Mouse (Mus musculus) embryonic facial prominence, embryonic 10.5 days (tissue): ENCODE measurements at regions not wholly inside any gene's neighbourhood (a gene's known extent, or its start where the extent isn't known, plus 50 kb on each side); places are given as distances from the start of the nearest gene placed in this dataset.

ENCODE experiments used
- DNase-seq: peaks from one replicate; pipeline ENCODE4 v3.0.0-alpha.2; 2017; ENCODE audit warnings: low spot score
- H3K27ac ChIP-seq: fragments of 300-500 bp; sonication (generic); replicated peaks from 2 replicates; pipeline ENCODE4 v1.5.1; 2016; ENCODE audit warnings: mild to moderate bottlenecking
- H3K27me3 ChIP-seq: fragments of 300-500 bp; sonication (generic); replicated peaks from 2 replicates; pipeline ENCODE4 v1.6.1; 2016; ENCODE audit warnings: low read depth, mild to moderate bottlenecking; ENCODE audit not compliant: poor library complexity, severe bottlenecking
- H3K36me3 ChIP-seq: fragments of 300-500 bp; sonication (generic); replicated peaks from 2 replicates; pipeline ENCODE4 v1.6.1; 2016; ENCODE audit warnings: mild to moderate bottlenecking, moderate library complexity
- H3K4me1 ChIP-seq: fragments of 300-500 bp; sonication (generic); 2 replicates; pipeline ENCODE4 v1.6.1; 2016
- H3K4me3 ChIP-seq: fragments of 300-500 bp; sonication (generic); 2 replicates; pipeline ENCODE4 v1.5.1; 2016; ENCODE audit warnings: mild to moderate bottlenecking, moderate library complexity
- H3K9me3 ChIP-seq: fragments of 300-500 bp; sonication (generic); 2 replicates; pipeline ENCODE4 v1.6.1; 2016; ENCODE audit warnings: mild to moderate bottlenecking
- WGBS: fragments of 180-500 bp; shearing (Covaris S2); methylation state at CpG from one replicate; pipeline ENCODE4 v1.1.7; 2016; 5-methylcytosine and 5-hydroxymethylcytosine counted together

GRCm38 (mm10) chr8:44708659-44709170, 226.5 kb upstream of the Fat1 start:
- DNase-seq: no peak
- H3K4me3 ChIP-seq: no peak overlapping the region
- WGBS: 82% methylated on average over 7 of the region's 7 CpGs
- H3K9me3 ChIP-seq: no peaks in the 10 kb centered on the region
- H3K36me3 ChIP-seq: no peaks in the 10 kb centered on the region
- no peaks in the 10 kb centered on the region for H3K27me3 ChIP-seq
- H3K4me1 ChIP-seq: peaks cover 4% of the 10 kb centered on the region; the same call in 1 of the 2 replicates
- H3K27ac ChIP-seq: no peak overlapping the region

GRCm38 (mm10) chr8:44709171-44709940, 225.9 kb upstream of the Fat1 start:
- no peak for DNase-seq
- H3K27ac ChIP-seq: no peak overlapping the region
- H3K27me3 ChIP-seq: no peaks in the 10 kb centered on the region
- peaks cover 4% of the 10 kb centered on the region; the same call in 1 of the 2 replicates for H3K4me1 ChIP-seq
- H3K9me3 ChIP-seq: no peaks in the 10 kb centered on the region
- no peak overlapping the region for H3K4me3 ChIP-seq
- H3K36me3 ChIP-seq: no peaks in the 10 kb centered on the region
- WGBS: 69% methylated on average over 6 of the region's 6 CpGs

GRCm38 (mm10) chr8:44734577-44734976, 200.7 kb upstream of the Fat1 start:
- H3K36me3 ChIP-seq: no peaks in the 10 kb centered on the region
- DNase-seq: no peak
- 79% methylated on average over 10 of the region's 10 CpGs for WGBS
- H3K27ac ChIP-seq: no peak overlapping the region
- H3K27me3 ChIP-seq: no peaks in the 10 kb centered on the region
- H3K4me3 ChIP-seq: no peak overlapping the region
- no peaks in the 10 kb centered on the region for H3K9me3 ChIP-seq
- no peaks in the 10 kb centered on the region for H3K4me1 ChIP-seq

- no peak for DNase-seq
- H3K27me3 ChIP-seq: no peaks in the 10 kb centered on the region
- no peaks in the 10 kb centered on the region for H3K4me1 ChIP-seq
- no peak overlapping the region for H3K4me3 ChIP-seq
- no peaks in the 10 kb centered on the region for H3K9me3 ChIP-seq
- H3K36me3 ChIP-seq: no peaks in the 10 kb centered on the region
- H3K27ac ChIP-seq: no peak overlapping the region
- 91% methylated on average over 5 of the region's 5 CpGs for WGBS
Measured at GRCm38 (mm10) chr8:44735801-44736200, 199.4 kb upstream of the Fat1 start.

GRCm38 (mm10) chr8:44743353-44743752, 191.9 kb upstream of the Fat1 start:
- 84% methylated on average over 2 of the region's 2 CpGs for WGBS
- H3K4me1 ChIP-seq: no peaks in the 10 kb centered on the region
- H3K9me3 ChIP-seq: no peaks in the 10 kb centered on the region
- H3K4me3 ChIP-seq: no peak overlapping the region
- H3K27ac ChIP-seq: no peak overlapping the region
- no peaks in the 10 kb centered on the region for H3K36me3 ChIP-seq
- H3K27me3 ChIP-seq: no peaks in the 10 kb centered on the region
- DNase-seq: no peak

- H3K27ac ChIP-seq: no peak overlapping the region
- 81% methylated on average over 12 of the region's 12 CpGs for WGBS
- no peak for DNase-seq
Measured at GRCm38 (mm10) chr8:44744991-44745658, 190.1 kb upstream of the Fat1 start.

GRCm38 (mm10) chr8:44758727-44759126, 176.5 kb upstream of the Fat1 start:
- no peak for DNase-seq
- Histone ChIP-seq H3K27ac (no peak overlapping the region), H3K9me3 (no peaks in the 10 kb centered on the region), H3K4me3 (no peak overlapping the region), H3K36me3 (no peaks in the 10 kb centered on the region), H3K4me1 (no peaks in the 10 kb centered on the region), H3K27me3 (no peaks in the 10 kb centered on the region)
- WGBS: 73% methylated on average over 6 of the region's 6 CpGs

More at GRCm38 (mm10) chr8:44744991-44745658, 190.1 kb upstream of the Fat1 start:
- Histone ChIP-seq H3K36me3 (no peaks in the 10 kb centered on the region), H3K9me3 (no peaks in the 10 kb centered on the region), H3K4me1 (no peaks in the 10 kb centered on the region), H3K4me3 (no peak overlapping the region), H3K27me3 (no peaks in the 10 kb centered on the region)

GRCm38 (mm10) chr8:44762731-44763130, 172.5 kb upstream of the Fat1 start:
- Histone ChIP-seq H3K36me3 (no peaks in the 10 kb centered on the region), H3K4me1 (no peaks in the 10 kb centered on the region), H3K4me3 (no peak overlapping the region), H3K9me3 (no peaks in the 10 kb centered on the region), H3K27ac (no peak overlapping the region), H3K27me3 (no peaks in the 10 kb centered on the region)
- WGBS: 92% methylated on average over 10 of the region's 10 CpGs
- no peak for DNase-seq

GRCm38 (mm10) chr8:44765194-44765593, 170.1 kb upstream of the Fat1 start:
- H3K27me3 ChIP-seq: no peaks in the 10 kb centered on the region
- no peaks in the 10 kb centered on the region for H3K36me3 ChIP-seq
- H3K4me1 ChIP-seq: no peaks in the 10 kb centered on the region
- H3K9me3 ChIP-seq: no peaks in the 10 kb centered on the region
- H3K4me3 ChIP-seq: no peak overlapping the region
- no peak overlapping the region for H3K27ac ChIP-seq
- DNase-seq: no peak
- 86% methylated on average over 4 of the region's 4 CpGs for WGBS

- Histone ChIP-seq H3K4me1 (no peaks in the 10 kb centered on the region), H3K4me3 (no peak overlapping the region), H3K9me3 (no peaks in the 10 kb centered on the region), H3K27me3 (no peaks in the 10 kb centered on the region), H3K36me3 (no peaks in the 10 kb centered on the region), H3K27ac (no peak overlapping the region)
- WGBS: 77% methylated on average over 5 of the region's 5 CpGs
- DNase-seq: no peak
Measured at GRCm38 (mm10) chr8:44765677-44766076, 169.6 kb upstream of the Fat1 start.

GRCm38 (mm10) chr8:44766111-44766873, 169.0 kb upstream of the Fat1 start:
- Histone ChIP-seq H3K27ac (no peak overlapping the region), H3K36me3 (no peaks in the 10 kb centered on the region), H3K4me1 (no peaks in the 10 kb centered on the region), H3K9me3 (no peaks in the 10 kb centered on the region), H3K4me3 (no peak overlapping the region), H3K27me3 (no peaks in the 10 kb centered on the region)
- no peak for DNase-seq
- WGBS: 83% methylated on average over 12 of the region's 12 CpGs

- Histone ChIP-seq H3K27me3 (no peaks in the 10 kb centered on the region), H3K4me1 (no peaks in the 10 kb centered on the region), H3K4me3 (no peak overlapping the region), H3K36me3 (no peaks in the 10 kb centered on the region), H3K9me3 (no peaks in the 10 kb centered on the region), H3K27ac (no peak overlapping the region)
- DNase-seq: no peak
- 79% methylated on average over 4 of the region's 4 CpGs for WGBS
Measured at GRCm38 (mm10) chr8:44767271-44767670, 168.0 kb upstream of the Fat1 start.
